Comparison of ENCODE assay signal across 28 mouse cellular contexts in genomic region chr9:69747971-69748370, GRCm38 (mm10). TPM values are rescaled to one million over a fixed set of nuclear protein-coding genes. Genes with fewer than 3 reads are reported as not detected.
DNase-seq lines count a peak whose midpoint lies in the region; ATAC-seq and TF ChIP-seq lines count a peak whose summit lies in the region.
"Had no signal": no experiment of that assay in that cellular context is flagged by ENCODE, and none has a peak within 500 bp of the region (broad histone marks: within the 10 kb centered on the region; RNA-seq: fewer than 3 reads in every experiment).

No protein-coding gene starts in this region.

- WGBS in kidney, adult 2 months, result 93% methylated on average over 1 of the region's 1 CpGs
- WGBS in kidney, embryonic 16.5 days, result 86% methylated on average over 1 of the region's 1 CpGs
- 81% methylated on average over 1 of the region's 1 CpGs for WGBS in midbrain, postnatal 0 days
- 93% methylated on average over 1 of the region's 1 CpGs for WGBS in midbrain, embryonic 13.5 days

- H3K9me3 ChIP-seq in kidney, embryonic 16.5 days (ENCODE audit: low read length), result no peaks in the 10 kb centered on the region
- H3K9me3 ChIP-seq in midbrain, postnatal 0 days (ENCODE audit: low read length), result no peaks in the 10 kb centered on the region
- no peaks in the 10 kb centered on the region for H3K9me3 ChIP-seq in midbrain, embryonic 13.5 days
- H3K9me3 ChIP-seq in CH12.LX (replicated peaks; ENCODE audit: low read length), result no peaks in the 10 kb centered on the region
- H3K9me3 ChIP-seq: embryonic facial prominence, embryonic 13.5 days; forebrain, embryonic 15.5 days; G1E; limb, embryonic 13.5 days had no signal

- dilution Hi-C loops in CH12.LX (cut with MboI; ENCODE audit: extremely low pct_ligation_motif_present, extremely low pct_unique_long_range_greater_than_20kb, low sequenced_read_pairs), result no loop called here

- TF ChIP-seq POLR2A in kidney, adult 2 months (IDR thresholded peaks at IDR 0.05; ENCODE audit: low read depth, low read length), result no peak
- TF ChIP-seq POLR2A in CH12.LX (IDR thresholded peaks at IDR 0.05; ENCODE audit: low read depth, low read length), result no peak

- in situ Hi-C loops in CH12.LX (cut with MboI; ENCODE audit: low pct_ligation_motif_present, low pct_unique_long_range_greater_than_20kb, low sequenced_read_pairs), result no loop called here

- no peaks in the 10 kb centered on the region for H3K27me3 ChIP-seq in kidney, adult 2 months (replicated peaks; ENCODE audit: control insufficient read depth, insufficient read depth, low read length)
- peaks cover 8% of the 10 kb centered on the region for H3K27me3 ChIP-seq in kidney, embryonic 16.5 days (ENCODE audit: insufficient read depth, low read length)
- no peaks in the 10 kb centered on the region for H3K27me3 ChIP-seq in midbrain, postnatal 0 days (ENCODE audit: insufficient read depth, low read length)
- peaks cover under 1% of the 10 kb centered on the region; the same call in 1 of the 2 replicates for H3K27me3 ChIP-seq in midbrain, embryonic 13.5 days
- no peaks in the 10 kb centered on the region for H3K27me3 ChIP-seq in CH12.LX (replicated peaks)

- 0 out of 2 replicates have a peak, but pooled peaks have one; percentile 15 for TF ChIP-seq CTCF in kidney, adult 2 months (conservative IDR thresholded peaks at IDR 0.05; ENCODE audit: insufficient read depth, insufficient read length, low read depth, low read length)
- peak; percentile 19 for TF ChIP-seq CTCF in midbrain, postnatal 0 days (IDR thresholded peaks at IDR 0.05)
- TF ChIP-seq CTCF in CH12.LX (conservative IDR thresholded peaks at IDR 0.05 in 1 of 2, IDR thresholded peaks at IDR 0.05 in 1 of 2; ENCODE audit: low read depth in 2 of 2, low read length in 2 of 2), result peak in 1 of 2 experiments; percentile 32; a peak in 2 of 4 replicates

- no peak overlapping the region for H3K27ac ChIP-seq in kidney, adult 2 months (ENCODE audit: insufficient read depth, low read depth, low read length)
- no peak overlapping the region for H3K27ac ChIP-seq in kidney, embryonic 16.5 days (ENCODE audit: low read length)
- no peak overlapping the region for H3K27ac ChIP-seq in midbrain, postnatal 0 days (ENCODE audit: low read depth, low read length)
- no peak overlapping the region for H3K27ac ChIP-seq in midbrain, embryonic 13.5 days
- H3K27ac ChIP-seq in CH12.LX (ENCODE audit: insufficient read depth, low read depth), result no peak overlapping the region
- H3K27ac ChIP-seq: embryonic facial prominence, embryonic 13.5 days; forebrain, embryonic 15.5 days; limb, embryonic 13.5 days had no signal

- H3K9ac ChIP-seq in kidney, embryonic 16.5 days (replicated peaks; ENCODE audit: low read length), result no peak overlapping the region
- no peak overlapping the region for H3K9ac ChIP-seq in midbrain, postnatal 0 days (replicated peaks; ENCODE audit: low read length, poor library complexity, severe bottlenecking)
- no peak overlapping the region for H3K9ac ChIP-seq in midbrain, embryonic 13.5 days (replicated peaks)
- no peak overlapping the region for H3K9ac ChIP-seq in CH12.LX (ENCODE audit: insufficient read depth, low read depth)
- H3K9ac ChIP-seq: embryonic facial prominence, embryonic 13.5 days; forebrain, embryonic 15.5 days; limb, embryonic 13.5 days had no signal

- no peaks in the 10 kb centered on the region for H3K4me1 ChIP-seq in kidney, adult 2 months (ENCODE audit: control insufficient read depth, insufficient read depth, low read length)
- H3K4me1 ChIP-seq in kidney, embryonic 16.5 days (ENCODE audit: insufficient read depth, low read length), result no peaks in the 10 kb centered on the region
- no peaks in the 10 kb centered on the region for H3K4me1 ChIP-seq in midbrain, postnatal 0 days (ENCODE audit: insufficient read depth, low read length)
- 0 out of 2 replicates have a peak, but pooled peaks cover 3% of the 10 kb centered on the region for H3K4me1 ChIP-seq in midbrain, embryonic 13.5 days (replicated peaks)
- H3K4me1 ChIP-seq in CH12.LX (ENCODE audit: control insufficient read depth in 1 of 2, insufficient read depth in 2 of 2), result peaks cover 0 to 10% of the 10 kb centered on the region in 2 experiments; a peak in 2 of 4 replicates
- H3K4me1 ChIP-seq: embryonic facial prominence, embryonic 13.5 days; forebrain, embryonic 15.5 days; limb, embryonic 13.5 days had no signal

- no peak overlapping the region for H3K4me3 ChIP-seq in kidney, adult 2 months (ENCODE audit: insufficient read depth, low read depth, low read length)
- H3K4me3 ChIP-seq in kidney, embryonic 16.5 days (ENCODE audit: low read length), result no peak overlapping the region
- no peak overlapping the region for H3K4me3 ChIP-seq in midbrain, postnatal 0 days (ENCODE audit: low read depth, low read length)
- H3K4me3 ChIP-seq in midbrain, embryonic 13.5 days (replicated peaks), result no peak overlapping the region
- H3K4me3 ChIP-seq in CH12.LX (replicated peaks in 1 of 3; ENCODE audit: low read depth in 2 of 3, low read length in 2 of 3, poor library complexity in 1 of 3), result no peak overlapping the region
- H3K4me3 ChIP-seq: embryonic facial prominence, embryonic 13.5 days; forebrain, embryonic 15.5 days; limb, embryonic 13.5 days had no signal

- no peaks in the 10 kb centered on the region for H3K79me2 ChIP-seq in CH12.LX (replicated peaks; ENCODE audit: control insufficient read depth, extremely low read depth, insufficient read depth, poor library complexity, severe bottlenecking)

- DNase-seq in kidney, adult 2 months, result no peak
- no peak for DNase-seq in midbrain, postnatal 0 days (ENCODE audit: low spot score)
- DNase-seq in CH12.LX (ENCODE audit: extremely low read depth) (no peak), ZHBTc4 (ENCODE audit: low read depth, low spot score) (peak; percentile 82)
- DNase-seq in embryo, embryonic 10.5 days (ENCODE audit: low spot score), result no peak
- DNase-seq in embryo, embryonic 9.5 days (ENCODE audit: extremely low spot score), result no peak
- DNase-seq: B cell, adult 2 months; cerebellum, adult 8-10 months; kidney, adult 8-10 months; kidney, postnatal 4 days; lung, postnatal 14 days; right cerebral cortex, postnatal 4 days had no signal

- no peak for TF ChIP-seq EP300 in CH12.LX (IDR thresholded peaks at IDR 0.05; ENCODE audit: low read length)

- H3K36me3 ChIP-seq in kidney, adult 2 months (ENCODE audit: control insufficient read depth, insufficient read depth, low read length), result no peaks in the 10 kb centered on the region
- H3K36me3 ChIP-seq in kidney, embryonic 16.5 days (ENCODE audit: insufficient read depth, low read length), result no peaks in the 10 kb centered on the region
- H3K36me3 ChIP-seq in midbrain, postnatal 0 days (ENCODE audit: insufficient read depth, low read length), result no peaks in the 10 kb centered on the region
- H3K36me3 ChIP-seq in midbrain, embryonic 13.5 days, result no peaks in the 10 kb centered on the region
- H3K36me3 ChIP-seq in CH12.LX (replicated peaks in 1 of 2; ENCODE audit: control insufficient read depth in 1 of 2, insufficient read depth in 1 of 2, low read length in 1 of 2), result no peaks in the 10 kb centered on the region
- H3K36me3 ChIP-seq: embryonic facial prominence, embryonic 13.5 days; forebrain, embryonic 15.5 days; G1E; limb, embryonic 13.5 days had no signal

- no peak overlapping the region for H3K4me2 ChIP-seq in kidney, embryonic 16.5 days (replicated peaks; ENCODE audit: low read depth, low read length)
- H3K4me2 ChIP-seq in midbrain, postnatal 0 days (ENCODE audit: low read depth, low read length, poor library complexity, severe bottlenecking), result no peak overlapping the region
- no peak overlapping the region for H3K4me2 ChIP-seq in midbrain, embryonic 13.5 days (replicated peaks)
- no peak overlapping the region for H3K4me2 ChIP-seq in CH12.LX (ENCODE audit: insufficient read depth, low read depth, poor library complexity, severe bottlenecking)
- H3K4me2 ChIP-seq: embryonic facial prominence, embryonic 13.5 days; forebrain, embryonic 15.5 days; limb, embryonic 13.5 days had no signal

- peak; percentile 27 for TF ChIP-seq RAD21 in CH12.LX (IDR thresholded peaks at IDR 0.05; ENCODE audit: low read depth, low read length)

- no peak for ATAC-seq in kidney, embryonic 16.5 days (ENCODE audit: low FRiP score, low TSS enrichment)
- ATAC-seq in midbrain, postnatal 0 days (ENCODE audit: low FRiP score), result no peak
- no peak for ATAC-seq in midbrain, embryonic 13.5 days
- ATAC-seq: forebrain, embryonic 15.5 days had no signal

TF ChIP-seq in CH12.LX, 34 proteins besides CTCF, POLR2A, EP300 and RAD21:
- no peak for TF ChIP-seq MAZ (IDR thresholded peaks at IDR 0.05; ENCODE audit: low read depth, low read length)
- no peak for TF ChIP-seq MAFK (IDR thresholded peaks at IDR 0.05; ENCODE audit: insufficient replicate concordance, low read length)
- peak; percentile 40 for TF ChIP-seq SMC3 (IDR thresholded peaks at IDR 0.05; ENCODE audit: low read depth, low read length)
- TF ChIP-seq TBP (conservative IDR thresholded peaks at IDR 0.05; ENCODE audit: low read depth, low read length), result no peak

RNA-seq across cellular contexts. Expression of gene Foxb1, which starts 12.8 kb away (rescaled TPM):
- not detected in 2 replicates for polyA plus RNA-seq in kidney, adult 2 months (2012; rRNA removed)
- 0.05 and 0.09 TPM in 2 replicates for polyA plus RNA-seq in kidney, embryonic 16.5 days (2015; fragmentation: Nextera tagmentation; extraction: Ambion mirVana)
- total RNA-seq in midbrain, postnatal 0 days (2014; rRNA removed), result 18.0 and 18.1 TPM in 2 replicates
- 16.5 and 18.5 TPM in 2 replicates for polyA plus RNA-seq in midbrain, postnatal 0 days (2015; fragmentation: Nextera tagmentation; extraction: Ambion mirVana)
- polyA plus RNA-seq in midbrain, embryonic 13.5 days (2015; fragmentation: Nextera tagmentation; extraction: Ambion mirVana), result 14.2 and 20.6 TPM in 2 replicates
- not detected in 2 replicates for total RNA-seq in CH12.LX (2012; rRNA removed)
- total RNA-seq in CH12.LX (2014; rRNA removed), result not detected in 2 replicates
- not detected in 2 replicates for polyA plus RNA-seq in CH12.LX (2012; ENCODE audit: insufficient read length, low read depth)
- total RNA-seq: adrenal gland, postnatal 4 days; common myeloid progenitor, adult 5-6 weeks; G1E; gastrocnemius, postnatal 4 days; hematopoietic stem cell, adult 5-6 weeks; layer of hippocampus, postnatal 14 days; left cerebral cortex, postnatal 10 days; megakaryocyte-erythroid progenitor cell, adult 5-6 weeks had no signal
- polyA plus RNA-seq: G1E; heart, embryonic 16.5 days; liver, embryonic 16.5 days; stomach, embryonic 16.5 days had no signal

Comparison
In these comparisons a context has a peak if more than half of its experiments do, and no peak if none do; other contexts are left out.
1. RNA of gene Foxb1, which starts 12.8 kb away (polyA plus RNA-seq): 16.5 to 18.5 TPM in midbrain, postnatal 0 days and 14.2 to 20.6 TPM in midbrain, embryonic 13.5 days; 0.05 to 0.09 TPM in kidney, embryonic 16.5 days, not detected in kidney, adult 2 months and not detected in CH12.LX; every median in the first group is over 10 times any median in the second.